Mouse (Mus musculus): ENCODE data around the gene Gcnt7. TPM values are rescaled to one million over a fixed set of nuclear protein-coding genes. Genes with fewer than 3 reads are reported as not detected.

Gcnt7 gene
- polyA plus RNA-seq, 1 experiment: not detected

DNA sequence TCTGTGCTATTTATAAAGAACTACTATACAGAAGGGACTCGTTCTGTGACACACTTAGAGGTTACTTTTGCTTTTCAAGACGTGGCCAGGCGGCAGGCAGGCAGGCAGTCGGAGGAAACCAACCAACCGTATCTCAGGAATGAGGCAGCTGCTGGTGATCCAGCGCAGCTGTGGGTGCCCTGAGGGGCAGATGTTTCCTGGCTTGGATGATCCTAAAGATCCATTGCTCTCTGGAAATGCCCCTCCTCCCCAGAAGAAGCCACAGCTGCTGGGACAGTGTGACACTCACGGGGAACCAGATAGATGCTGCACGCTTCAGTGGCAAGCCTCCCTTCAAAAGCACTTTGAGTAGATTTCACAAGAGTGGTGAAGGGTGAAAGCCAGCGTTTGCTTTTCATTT is 45.9 kb downstream of the Gcnt7 start:
- Histone ChIP-seq H3K4me1 (peaks cover 97% of the 10 kb centered on the region), H3K9me3 (no peaks in the 10 kb centered on the region), H3K36me3 (replicated peaks; ENCODE audit: low read length) (peaks cover 69% of the 10 kb centered on the region), H3K4me3 (replicated peaks) (peak overlapping the region; percentile 83), H3K27me3 (replicated peaks) (no peaks in the 10 kb centered on the region)
- TF ChIP-seq GATA1 (IDR thresholded peaks at IDR 0.05; ENCODE audit: borderline replicate concordance, low read length) (peak; percentile 63; the same call in 1 of the 3 replicates), FLI1 (IDR thresholded peaks at IDR 0.05; ENCODE audit: low read length) (peak; percentile 39; the same call in 1 of the 2 replicates)

DNA sequence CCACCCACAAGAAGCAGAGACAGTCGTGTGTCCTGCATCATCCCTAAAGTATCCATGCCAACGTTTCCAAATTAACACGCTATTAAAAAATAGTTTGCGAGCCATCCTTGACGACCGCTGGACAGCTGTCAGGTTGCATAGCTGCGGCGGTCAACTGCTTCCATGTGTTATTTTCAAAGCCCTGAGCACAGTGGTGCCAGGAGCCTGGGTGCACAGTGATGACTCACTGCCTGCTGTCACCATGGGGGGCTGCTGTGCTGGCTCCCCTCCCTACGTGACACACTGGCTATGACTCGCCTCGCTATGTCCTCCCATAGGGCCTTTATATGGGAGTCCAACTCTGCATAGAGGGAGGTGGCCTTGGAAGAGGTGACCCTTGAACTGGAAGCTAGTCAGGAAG is 47.3 kb downstream of the Gcnt7 start:
- no peak for TF ChIP-seq GATA1 (IDR thresholded peaks at IDR 0.05; ENCODE audit: borderline replicate concordance, low read length)
- no peak for TF ChIP-seq FLI1 (IDR thresholded peaks at IDR 0.05; ENCODE audit: low read length)
- H3K4me3 ChIP-seq (replicated peaks): peak overlapping the region; percentile 76
- no peaks in the 10 kb centered on the region for H3K27me3 ChIP-seq (replicated peaks)
- no peaks in the 10 kb centered on the region for H3K9me3 ChIP-seq
- peaks cover 97% of the 10 kb centered on the region for H3K4me1 ChIP-seq
- H3K36me3 ChIP-seq (replicated peaks; ENCODE audit: low read length): peaks cover 64% of the 10 kb centered on the region

DNA sequence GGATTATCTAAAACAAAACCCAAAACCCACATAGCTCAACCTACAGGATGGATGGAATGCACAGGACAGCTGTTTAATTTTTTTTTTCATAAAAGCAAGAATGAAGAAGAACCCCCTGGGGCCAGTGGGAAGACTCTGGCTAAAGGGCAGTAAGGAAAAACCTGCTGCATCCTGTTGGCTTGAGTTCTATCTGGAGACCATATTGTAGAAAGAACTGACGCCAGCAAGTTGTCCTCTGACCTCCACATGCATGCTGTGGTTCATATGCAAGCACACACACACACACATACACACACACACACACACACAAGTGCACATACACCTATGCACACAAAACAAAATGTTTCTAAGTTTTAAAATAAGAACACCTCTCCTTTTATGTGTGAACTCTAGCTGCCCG is 47.7 kb downstream of the Gcnt7 start:
- H3K36me3 ChIP-seq (replicated peaks; ENCODE audit: low read length): peaks cover 64% of the 10 kb centered on the region
- TF ChIP-seq GATA1 (IDR thresholded peaks at IDR 0.05; ENCODE audit: borderline replicate concordance, low read length) (no peak), FLI1 (IDR thresholded peaks at IDR 0.05; ENCODE audit: low read length) (no peak)
- no peaks in the 10 kb centered on the region for H3K27me3 ChIP-seq (replicated peaks)
- peak overlapping the region; percentile 76 for H3K4me3 ChIP-seq (replicated peaks)
- no peaks in the 10 kb centered on the region for H3K9me3 ChIP-seq
- peaks cover 97% of the 10 kb centered on the region for H3K4me1 ChIP-seq

DNA sequence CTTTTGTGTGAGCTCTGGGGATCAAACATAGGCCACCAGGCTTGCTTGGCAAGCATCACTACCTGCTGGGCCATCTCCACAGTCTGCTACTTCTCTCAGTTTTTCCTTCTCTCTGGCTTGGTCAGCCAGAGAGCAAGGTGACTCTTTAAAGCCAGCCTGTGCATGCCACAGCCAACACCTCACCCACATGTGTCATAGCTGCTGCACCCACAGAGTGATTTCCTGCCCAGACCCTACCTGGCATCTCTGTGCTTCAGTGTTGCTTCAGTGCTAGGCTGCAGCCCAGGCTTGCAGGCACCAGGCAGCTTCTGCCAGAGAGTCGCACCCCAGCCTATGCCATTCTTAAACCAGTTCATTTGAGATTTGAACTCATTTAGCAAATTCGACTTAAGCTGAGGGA is 50.9 kb downstream of the Gcnt7 start:
- Histone ChIP-seq H3K4me3 (replicated peaks) (peak overlapping the region; percentile 48), H3K27me3 (replicated peaks) (no peaks in the 10 kb centered on the region), H3K9me3 (no peaks in the 10 kb centered on the region), H3K4me1 (peaks cover 99% of the 10 kb centered on the region), H3K36me3 (replicated peaks; ENCODE audit: low read length) (peaks cover 79% of the 10 kb centered on the region)
- no peak for TF ChIP-seq FLI1 (IDR thresholded peaks at IDR 0.05; ENCODE audit: low read length)
- no peak for TF ChIP-seq GATA1 (IDR thresholded peaks at IDR 0.05; ENCODE audit: borderline replicate concordance, low read length)

DNA sequence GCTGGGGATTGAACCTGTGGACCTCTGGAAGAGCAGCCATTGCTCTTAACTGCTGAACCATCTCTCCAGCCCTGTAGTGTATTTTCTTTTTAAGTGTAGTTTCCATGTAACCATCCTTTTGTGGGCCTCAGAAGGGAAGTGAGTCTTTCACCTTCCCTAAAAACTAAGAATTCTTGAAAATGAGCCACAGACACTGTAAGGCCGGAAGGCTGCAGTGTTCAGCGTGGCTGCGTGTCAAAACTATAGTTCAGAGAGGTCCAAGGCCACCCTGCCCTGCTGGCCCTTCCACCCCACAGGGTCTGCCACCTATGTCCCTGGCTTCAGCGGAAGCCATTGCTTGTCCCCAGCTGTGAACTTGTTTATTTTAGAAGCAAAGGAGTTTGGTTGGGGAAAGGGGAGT is 52.2 kb downstream of the Gcnt7 start:
- Histone ChIP-seq H3K36me3 (replicated peaks; ENCODE audit: low read length) (peaks cover 82% of the 10 kb centered on the region), H3K4me3 (replicated peaks) (peak overlapping the region; percentile 57), H3K4me1 (peaks cover 100% of the 10 kb centered on the region), H3K27me3 (replicated peaks) (no peaks in the 10 kb centered on the region), H3K9me3 (no peaks in the 10 kb centered on the region)
- TF ChIP-seq FLI1 (IDR thresholded peaks at IDR 0.05; ENCODE audit: low read length) (no peak), GATA1 (IDR thresholded peaks at IDR 0.05; ENCODE audit: borderline replicate concordance, low read length) (no peak)

DNA sequence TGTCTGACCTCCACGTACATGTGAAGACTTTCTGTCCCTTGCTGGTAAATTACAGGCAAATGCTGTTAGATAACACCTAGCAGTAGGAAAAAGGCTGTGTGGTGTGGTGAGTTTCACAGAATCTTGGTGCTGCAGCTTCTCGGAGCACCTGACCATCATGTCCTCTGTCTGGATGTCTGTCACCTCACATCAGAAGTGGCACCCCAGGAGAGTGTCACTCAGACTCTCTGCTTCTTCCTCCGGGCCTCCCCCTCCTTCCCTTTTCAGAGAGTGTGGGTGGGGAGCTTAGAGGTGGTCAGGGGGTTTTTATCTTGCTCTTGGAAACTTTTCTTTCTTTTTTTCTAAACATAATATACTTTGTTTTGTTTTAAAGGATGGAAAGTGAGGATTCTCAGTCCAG is 53.4 kb downstream of the Gcnt7 start:
- Histone ChIP-seq H3K4me1 (peaks cover 97% of the 10 kb centered on the region), H3K4me3 (replicated peaks) (peak overlapping the region; percentile 69), H3K27me3 (replicated peaks) (no peaks in the 10 kb centered on the region), H3K36me3 (replicated peaks; ENCODE audit: low read length) (peaks cover 79% of the 10 kb centered on the region), H3K9me3 (no peaks in the 10 kb centered on the region)
- TF ChIP-seq FLI1 (IDR thresholded peaks at IDR 0.05; ENCODE audit: low read length): no peak
- TF ChIP-seq GATA1 (IDR thresholded peaks at IDR 0.05; ENCODE audit: borderline replicate concordance, low read length): no peak

DNA sequence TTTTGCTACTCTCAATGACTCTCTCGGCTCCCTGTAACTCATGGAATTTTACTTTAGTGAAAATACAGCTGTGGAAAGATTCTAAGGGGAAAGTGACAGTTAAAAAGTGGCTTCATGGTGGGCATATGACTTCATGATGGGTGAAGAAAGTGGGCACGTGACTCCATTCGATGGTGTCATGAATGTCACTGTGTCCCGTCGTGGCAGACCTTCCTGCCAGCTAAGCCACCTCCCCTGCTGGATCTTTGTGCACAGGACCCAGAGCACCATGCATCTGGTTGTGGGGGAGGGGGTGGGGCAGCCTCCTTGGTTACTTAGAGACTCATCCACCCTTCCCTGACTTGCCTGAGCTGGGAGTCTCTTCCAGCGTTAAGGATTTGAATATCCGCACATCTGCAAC is 54.2 kb downstream of the Gcnt7 start:
- no peaks in the 10 kb centered on the region for H3K27me3 ChIP-seq (replicated peaks)
- H3K36me3 ChIP-seq (replicated peaks; ENCODE audit: low read length): peaks cover 83% of the 10 kb centered on the region
- no peaks in the 10 kb centered on the region for H3K9me3 ChIP-seq
- TF ChIP-seq GATA1 (IDR thresholded peaks at IDR 0.05; ENCODE audit: borderline replicate concordance, low read length): no peak
- TF ChIP-seq FLI1 (IDR thresholded peaks at IDR 0.05; ENCODE audit: low read length): no peak
- H3K4me3 ChIP-seq (replicated peaks): peak overlapping the region; percentile 77
- peaks cover 97% of the 10 kb centered on the region for H3K4me1 ChIP-seq

DNA sequence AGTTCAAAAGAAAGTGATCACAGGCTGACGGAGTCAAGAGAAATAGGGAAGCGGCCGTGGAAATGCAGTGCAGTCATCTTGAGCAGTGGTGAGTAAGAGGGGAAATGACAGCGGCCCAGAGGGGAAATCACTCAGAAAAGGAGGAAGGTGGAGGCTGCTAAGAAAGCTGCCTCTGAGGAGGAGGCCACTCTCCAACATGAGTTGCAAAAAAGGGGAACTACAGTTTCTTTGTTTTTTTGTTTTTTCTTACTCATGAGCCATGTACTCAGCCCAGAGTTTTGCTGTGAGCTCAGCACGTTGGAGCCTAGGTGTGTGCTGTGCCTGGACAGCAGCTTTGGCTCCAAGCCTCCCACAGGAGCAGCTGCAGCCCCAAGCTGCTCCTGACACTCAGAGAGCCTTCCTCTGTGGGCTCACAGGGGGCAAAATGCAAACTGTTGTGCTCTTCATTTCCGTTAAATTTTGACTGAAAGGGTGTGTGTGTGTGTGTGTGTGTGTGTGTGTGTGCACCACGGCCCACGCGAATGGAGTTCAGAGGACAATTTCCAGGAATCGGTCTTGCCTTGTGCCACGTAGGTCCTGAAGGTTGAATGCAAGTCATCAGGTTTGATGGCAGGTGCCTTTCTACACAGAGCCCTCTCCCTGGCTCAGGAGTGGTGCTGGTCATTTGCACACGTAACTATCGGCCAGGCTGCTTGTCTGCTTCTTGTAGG is 57.1 kb downstream of the Gcnt7 start:
- no peak for TF ChIP-seq FLI1 (IDR thresholded peaks at IDR 0.05; ENCODE audit: low read length)
- no peak for TF ChIP-seq GATA1 (IDR thresholded peaks at IDR 0.05; ENCODE audit: borderline replicate concordance, low read length)
- Histone ChIP-seq H3K4me3 (replicated peaks) (peak overlapping the region; percentile 88), H3K4me1 (peaks cover 96% of the 10 kb centered on the region), H3K36me3 (replicated peaks; ENCODE audit: low read length) (peaks cover 81% of the 10 kb centered on the region), H3K9me3 (no peaks in the 10 kb centered on the region), H3K27me3 (replicated peaks) (no peaks in the 10 kb centered on the region)

Other genes with a start within 250 kb of the Gcnt7 start
- not detected in 2 replicates for gene Mc3r, start 210.1 kb downstream of the Gcnt7 start, polyA plus RNA-seq (2012; ENCODE audit: insufficient read depth, low replicate concordance)
- 2.9 and 4.3 TPM in 2 replicates for gene Fam210b, start 113.0 kb downstream of the Gcnt7 start, polyA plus RNA-seq (2012; ENCODE audit: insufficient read depth, low replicate concordance)
- 7.0 and 9.6 TPM in 2 replicates for gene Aurka, start 88.1 kb downstream of the Gcnt7 start, polyA plus RNA-seq (2012; ENCODE audit: insufficient read depth, low replicate concordance)
- gene Cstf1, start 87.9 kb downstream of the Gcnt7 start, polyA plus RNA-seq (2012; ENCODE audit: insufficient read depth, low replicate concordance): 7.2 and 7.4 TPM in 2 replicates
- gene Cass4, start 64.8 kb downstream of the Gcnt7 start, polyA plus RNA-seq (2012; ENCODE audit: insufficient read depth, low replicate concordance): 5.9 TPM in 2 replicates
- gene Rtf2, start 18.0 kb downstream of the Gcnt7 start, polyA plus RNA-seq (2012; ENCODE audit: insufficient read depth, low replicate concordance): 15.3 and 57.1 TPM in 2 replicates
- not detected in 2 replicates for gene Fam209, start 13.9 kb upstream of the Gcnt7 start, polyA plus RNA-seq (2012; ENCODE audit: insufficient read depth, low replicate concordance)
- not detected in 2 replicates for gene Tfap2c, start 91.0 kb upstream of the Gcnt7 start, polyA plus RNA-seq (2012; ENCODE audit: insufficient read depth, low replicate concordance)

Measured in megakaryocyte, embryonic 14.5 days (primary cell).